Mouse (Mus musculus): ENCODE results near the gene Rgs6. TPM values are rescaled to one million over a fixed set of nuclear protein-coding genes. Genes with fewer than 3 reads are reported as not detected.

The Rgs6 gene
- total RNA-seq, 2 experiments from 2014 or later, result not detected

DNA sequence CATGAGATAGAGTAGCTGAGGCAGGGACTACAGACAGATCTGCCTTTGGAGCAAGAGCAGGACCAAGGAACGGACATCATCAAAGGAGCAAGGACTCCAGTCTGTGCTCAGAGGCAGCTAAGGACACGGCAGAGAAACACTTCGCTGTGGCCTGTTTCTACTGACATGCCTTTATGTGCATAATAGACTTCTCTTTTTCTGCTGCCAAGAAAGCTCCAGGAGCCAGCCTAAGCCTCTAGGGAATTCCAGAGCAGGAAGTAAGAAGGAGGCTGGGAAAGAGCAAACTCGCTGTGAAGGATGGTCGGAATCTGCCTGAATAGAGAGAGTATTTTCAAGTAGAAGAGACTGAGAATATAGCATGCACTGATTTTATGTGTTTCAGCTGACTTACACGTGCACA is 253.5 kb downstream of the Rgs6 start:
- no peak for ATAC-seq (replicated peaks; ENCODE audit: poor library complexity)

DNA sequence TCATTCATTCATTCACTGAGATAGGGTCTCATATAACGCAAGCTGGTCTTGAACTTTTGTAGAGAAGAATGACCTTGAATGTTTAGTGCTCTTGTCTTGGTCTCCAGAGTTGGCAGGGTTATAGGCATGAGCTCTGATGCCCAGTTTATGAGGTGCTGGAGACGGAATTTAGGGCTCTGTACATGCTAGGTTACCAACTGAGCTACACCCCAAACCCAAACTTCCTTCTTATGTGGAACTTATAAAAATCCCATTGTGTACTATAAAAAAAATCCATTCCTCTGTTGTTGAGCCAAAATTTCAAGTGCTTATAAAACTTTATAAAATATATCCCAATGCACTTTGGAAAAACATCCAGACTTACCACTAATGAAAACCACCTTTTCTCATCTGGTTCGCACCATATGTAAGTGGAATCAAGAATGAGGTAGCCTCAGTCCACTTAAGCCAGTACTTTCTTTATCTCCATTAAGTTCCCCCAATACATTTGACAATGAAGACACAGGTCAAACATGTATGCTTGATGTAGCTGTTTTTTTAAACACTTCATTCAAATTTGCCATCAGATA is 260.3 kb downstream of the Rgs6 start:
- no peak for ATAC-seq (replicated peaks; ENCODE audit: poor library complexity)

DNA sequence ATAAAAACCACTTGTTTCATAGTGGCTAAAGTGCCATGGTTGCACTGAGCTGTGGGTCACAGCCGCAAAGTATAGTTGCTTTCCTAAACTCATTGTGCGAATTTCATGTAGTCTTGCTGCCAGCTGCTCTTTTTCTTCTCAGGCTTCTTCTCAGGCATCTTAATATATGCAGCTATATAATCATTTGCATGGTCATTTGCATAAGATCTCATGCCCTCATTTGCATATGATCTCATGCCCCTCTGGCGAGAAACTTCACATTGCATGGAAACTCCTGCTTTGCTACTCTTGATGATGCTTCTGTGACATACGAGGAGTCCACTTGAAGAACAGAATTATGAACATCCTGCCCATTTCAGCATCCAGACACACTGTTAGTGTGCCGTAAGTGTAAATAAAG is 266.8 kb downstream of the Rgs6 start:
- ATAC-seq (replicated peaks; ENCODE audit: poor library complexity), result no peak

DNA sequence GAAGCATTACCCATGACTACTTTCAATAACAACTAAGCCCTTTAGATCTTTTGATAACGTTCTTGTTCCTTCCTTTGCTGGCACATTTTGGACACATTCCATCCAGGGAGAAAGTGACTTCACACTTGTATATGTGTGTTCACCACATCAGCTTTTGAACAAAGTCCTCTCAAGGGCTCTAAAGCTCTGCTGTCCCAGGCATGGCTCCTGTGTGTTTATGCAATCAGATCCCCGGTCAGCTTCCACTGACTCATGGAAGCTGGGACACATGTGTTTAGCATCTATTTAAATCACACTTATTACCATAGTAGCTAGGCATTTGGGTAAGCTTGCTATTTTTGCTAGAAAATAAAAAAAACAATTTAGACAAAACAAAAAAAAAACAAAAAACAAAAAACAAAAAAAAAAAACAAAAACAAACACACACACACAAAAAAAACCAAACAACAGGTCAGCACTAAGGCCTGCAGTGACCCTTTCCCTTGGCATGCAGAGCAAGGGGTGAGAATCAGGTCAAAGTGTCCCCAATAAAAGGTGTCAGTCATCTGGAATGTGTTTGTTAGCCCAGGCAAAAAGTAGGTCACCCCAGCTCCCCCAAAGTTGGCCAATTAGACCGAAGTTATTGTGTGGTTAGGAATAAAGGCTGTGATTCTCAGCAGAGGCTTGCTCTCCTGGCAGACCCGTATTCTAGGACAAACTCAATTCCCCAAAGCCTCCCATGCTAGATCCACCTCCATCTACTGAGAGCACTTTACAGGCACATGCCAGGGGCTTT is 267.4 kb downstream of the Rgs6 start:
- no peak for ATAC-seq (replicated peaks; ENCODE audit: poor library complexity)

DNA sequence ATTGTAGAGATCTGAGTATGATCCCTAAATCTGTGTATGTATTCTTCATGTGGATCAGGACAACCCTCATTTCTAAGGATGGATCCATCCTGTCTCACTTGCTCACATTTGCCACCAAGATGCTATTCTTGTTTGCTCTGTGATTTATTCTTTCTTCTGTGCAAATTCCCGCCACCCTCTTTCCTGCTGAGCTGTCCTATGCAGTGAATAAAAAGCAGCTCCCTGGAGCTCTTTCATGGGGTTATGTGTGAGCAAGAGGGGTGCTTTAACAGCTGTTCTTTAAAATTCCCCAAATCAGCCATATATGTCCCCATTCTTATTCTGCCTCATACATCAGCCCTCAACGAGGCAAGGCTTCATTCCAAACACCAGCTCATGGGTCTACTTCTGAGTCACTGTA is 277.6 kb downstream of the Rgs6 start:
- ATAC-seq (replicated peaks; ENCODE audit: poor library complexity), result no peak

DNA sequence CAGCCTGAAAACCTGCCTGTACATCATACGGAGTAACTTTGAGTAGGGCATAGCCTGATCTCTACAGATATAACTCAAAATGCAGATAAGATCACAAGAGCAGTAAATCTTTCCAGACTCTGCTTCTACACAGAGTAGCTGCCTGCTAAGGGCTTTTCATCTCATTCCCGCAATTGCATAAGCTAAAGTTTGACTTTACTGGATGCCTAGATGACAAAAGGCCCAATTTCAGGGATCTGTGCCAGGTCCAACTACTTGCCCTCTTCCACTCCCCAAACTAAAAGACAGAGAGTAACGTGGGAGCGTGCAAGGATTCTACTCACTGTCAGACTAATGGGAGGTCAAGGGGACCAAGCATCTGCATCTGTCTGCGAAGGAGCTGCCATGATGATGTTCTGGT is 292.6 kb downstream of the Rgs6 start:
- no peak for ATAC-seq (replicated peaks; ENCODE audit: poor library complexity)

DNA sequence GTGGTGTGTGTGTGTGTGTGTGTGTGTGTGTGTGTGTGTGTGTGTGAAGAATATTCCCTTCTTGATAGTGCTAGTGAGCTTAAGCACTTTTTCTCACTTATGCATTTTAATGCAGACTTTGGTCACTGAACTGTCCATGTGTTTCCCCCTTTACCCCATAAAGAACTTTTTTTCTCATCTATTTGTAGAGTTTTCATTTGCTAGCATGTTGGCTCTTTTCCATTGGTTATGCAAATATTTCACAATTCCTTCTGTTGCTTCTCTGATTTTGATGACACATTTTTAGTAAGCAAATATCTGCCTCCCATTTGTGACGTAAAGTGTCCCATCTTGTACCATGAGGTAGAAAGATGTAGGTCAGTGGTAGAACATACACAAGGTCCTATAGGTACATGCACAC is 295.0 kb downstream of the Rgs6 start:
- no peak for ATAC-seq (replicated peaks; ENCODE audit: poor library complexity)

DNA sequence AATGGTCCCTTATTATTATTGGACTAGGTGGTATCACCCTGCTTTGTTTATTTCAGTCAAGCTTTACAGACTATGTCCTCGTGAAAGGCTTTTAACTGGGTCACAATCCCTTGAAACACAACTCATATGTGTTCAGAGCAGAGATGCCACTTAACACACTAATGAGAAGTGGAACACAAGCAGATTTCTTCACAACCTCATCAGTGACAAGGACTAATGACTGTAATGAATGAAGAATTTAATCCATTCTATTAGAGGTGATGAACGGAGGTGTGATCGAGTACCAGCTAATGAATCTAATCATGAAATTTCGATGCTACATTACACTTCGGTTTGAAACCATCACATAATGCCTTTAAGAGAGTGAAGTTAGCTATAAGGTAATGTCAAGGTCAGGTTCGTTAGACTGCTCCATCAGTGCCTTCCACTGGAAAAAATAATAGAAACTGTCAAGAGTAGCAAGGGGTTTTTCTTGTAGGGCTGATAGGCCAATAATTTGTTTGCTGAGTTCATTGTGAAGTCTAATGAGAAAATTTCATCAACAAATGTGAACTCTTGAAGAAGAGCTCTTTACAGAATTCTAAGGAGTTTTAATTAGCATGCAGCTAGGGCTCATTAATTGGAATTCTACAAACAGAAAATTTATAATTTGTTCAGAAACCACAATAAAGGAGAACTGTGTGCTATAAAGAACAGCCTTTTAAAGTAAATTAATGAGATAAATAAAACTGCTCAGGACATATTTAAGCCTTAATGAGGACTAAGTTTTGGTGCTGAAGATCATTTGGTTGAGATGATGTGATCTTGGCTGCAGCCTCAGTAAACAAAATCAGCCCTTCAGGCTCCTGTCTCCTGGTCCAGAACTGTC is 307.1 kb downstream of the Rgs6 start:
- no peak for ATAC-seq (replicated peaks; ENCODE audit: poor library complexity)

DNA sequence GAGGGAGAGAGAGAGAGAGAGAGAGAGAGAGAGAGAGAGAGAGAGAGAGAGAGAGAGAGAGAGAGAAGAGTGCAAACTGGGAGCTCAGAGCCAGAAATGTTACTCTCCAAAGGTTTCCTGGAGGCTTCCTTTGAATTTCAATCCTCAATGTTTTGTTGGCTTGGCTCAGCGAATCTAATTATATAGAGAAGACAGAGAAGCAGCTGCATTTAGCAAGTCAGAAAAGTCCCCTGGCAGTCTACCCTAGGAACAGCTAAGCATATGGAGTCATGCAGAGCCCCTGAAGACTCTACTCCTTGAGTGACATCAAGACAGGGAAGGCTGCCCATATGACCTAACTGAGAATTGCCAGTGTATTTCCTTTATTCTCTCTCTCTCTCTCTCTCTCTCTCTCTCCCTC is 317.7 kb downstream of the Rgs6 start:
- ATAC-seq (replicated peaks; ENCODE audit: poor library complexity), result no peak

DNA sequence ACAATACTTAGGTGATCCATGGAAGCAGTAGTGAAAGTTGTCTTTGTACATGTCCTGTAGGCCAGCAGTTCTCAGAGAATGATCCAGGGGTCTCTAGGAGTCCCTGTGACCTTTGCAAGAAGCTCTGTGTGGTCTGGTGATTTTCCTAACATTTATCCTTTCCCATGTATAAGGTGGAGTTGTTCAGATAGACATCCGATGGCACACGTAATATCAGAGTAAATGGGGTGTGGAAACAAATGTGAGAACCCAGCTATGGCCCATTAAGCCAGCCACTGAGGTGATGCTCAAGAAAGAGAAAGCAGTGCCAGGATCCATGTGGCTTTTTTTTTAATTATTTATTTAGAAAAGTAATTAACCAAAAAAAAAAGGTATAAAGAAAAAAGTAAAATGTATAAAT is 322.8 kb downstream of the Rgs6 start:
- ATAC-seq (replicated peaks; ENCODE audit: poor library complexity), result no peak

DNA sequence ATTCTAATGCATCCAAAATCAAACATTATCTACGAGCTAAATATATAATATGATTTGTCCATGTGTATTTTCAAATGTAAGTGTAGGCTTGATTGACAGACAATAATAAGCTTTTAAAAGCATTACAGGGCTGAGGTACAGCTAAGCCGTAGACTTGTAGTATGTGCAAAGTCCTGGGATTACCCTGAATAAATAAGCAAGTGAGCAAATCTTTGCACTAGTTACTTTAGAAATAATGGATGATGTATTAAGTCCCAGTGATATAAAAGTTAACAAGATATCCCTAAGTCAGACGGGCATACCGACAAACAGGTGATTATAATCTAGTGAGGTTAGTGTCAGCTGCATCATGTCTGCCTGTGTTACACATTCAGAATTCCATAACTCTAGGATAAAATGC is 326.0 kb downstream of the Rgs6 start:
- no peak for ATAC-seq (replicated peaks; ENCODE audit: poor library complexity)

DNA sequence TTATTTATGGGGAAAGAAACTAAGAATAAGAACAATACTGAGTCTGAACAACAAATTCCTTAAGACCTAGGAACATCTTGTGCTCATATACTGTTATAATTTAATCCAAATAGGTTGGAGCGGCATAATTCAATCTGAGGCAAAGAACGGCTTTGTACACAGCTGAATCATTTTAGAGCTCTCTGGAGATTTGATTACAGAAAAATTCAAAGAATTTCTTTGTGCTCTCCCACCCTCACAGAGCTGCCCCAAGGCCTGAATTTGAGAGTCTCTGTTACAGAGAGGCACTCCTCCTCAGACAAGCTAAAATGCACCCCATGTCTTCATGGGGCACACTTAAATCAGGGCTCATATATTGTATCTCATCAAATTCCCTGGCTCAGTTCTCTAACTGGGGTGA is 332.1 kb downstream of the Rgs6 start:
- ATAC-seq (replicated peaks; ENCODE audit: poor library complexity), result no peak

DNA sequence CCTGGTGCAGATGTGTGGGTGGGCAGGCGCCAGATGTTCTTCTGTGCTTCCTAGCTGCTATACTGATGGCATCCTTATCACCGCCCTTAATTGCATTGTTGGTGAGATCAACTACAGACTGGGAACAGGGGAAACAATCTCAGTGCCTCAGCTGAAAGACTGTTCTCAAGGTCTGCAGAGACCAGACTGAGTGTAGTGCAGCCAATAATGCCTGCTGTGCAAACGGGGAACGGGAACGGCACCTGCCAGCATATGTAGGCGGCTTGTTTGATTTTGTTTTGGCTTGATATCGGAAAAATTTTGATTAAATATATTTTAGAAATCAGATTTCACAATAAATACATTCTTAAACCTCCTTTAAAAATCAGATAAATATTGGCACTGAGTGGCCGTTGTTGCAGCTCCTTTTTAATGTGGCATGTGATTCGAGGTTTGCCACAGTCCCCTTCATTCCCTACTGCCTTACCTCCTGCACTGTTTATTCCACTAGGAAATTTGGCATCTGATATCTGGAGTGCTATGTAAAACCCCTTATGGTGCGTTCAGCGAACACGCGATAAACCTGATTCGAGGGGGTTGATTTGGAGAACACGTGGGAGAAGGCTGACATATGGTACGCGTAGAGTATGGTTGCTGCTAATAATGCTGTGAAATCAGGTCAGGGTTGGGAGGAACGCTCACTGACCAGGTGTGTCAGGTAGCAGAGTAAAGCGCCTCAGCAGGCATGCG is 333.4 kb downstream of the Rgs6 start:
- no peak for ATAC-seq (replicated peaks; ENCODE audit: poor library complexity)

DNA sequence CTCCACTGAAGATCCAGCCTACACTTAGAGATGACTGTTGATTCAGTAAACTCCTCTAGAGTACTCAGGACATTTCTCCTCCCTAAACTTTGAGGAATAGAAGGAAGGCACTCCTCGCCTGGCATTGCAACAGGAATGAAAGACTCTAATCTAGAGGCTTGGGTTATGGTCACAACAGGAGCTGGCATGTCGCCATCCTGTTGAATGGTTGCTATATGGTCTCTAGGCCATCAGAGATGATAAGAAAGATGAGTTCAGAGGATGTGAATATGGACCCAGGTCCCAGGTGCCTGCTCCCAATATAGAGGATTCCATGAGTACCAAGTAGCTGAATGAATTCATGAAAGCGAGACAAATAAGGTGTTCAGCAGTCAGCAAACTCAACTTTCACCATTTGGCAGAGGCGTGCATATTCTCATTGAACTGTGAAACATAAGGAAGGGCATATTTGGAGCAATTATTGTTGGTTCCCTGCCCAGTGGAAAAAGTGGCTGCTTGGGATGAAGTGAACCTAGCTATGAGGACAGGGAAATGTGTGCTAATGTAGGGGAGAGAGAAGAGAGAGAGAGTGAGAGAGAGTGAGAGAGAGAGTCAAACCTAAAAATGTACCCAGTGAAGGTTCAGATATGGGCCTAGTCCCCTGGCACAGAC is 334.9 kb downstream of the Rgs6 start:
- no peak for ATAC-seq (replicated peaks; ENCODE audit: poor library complexity)

DNA sequence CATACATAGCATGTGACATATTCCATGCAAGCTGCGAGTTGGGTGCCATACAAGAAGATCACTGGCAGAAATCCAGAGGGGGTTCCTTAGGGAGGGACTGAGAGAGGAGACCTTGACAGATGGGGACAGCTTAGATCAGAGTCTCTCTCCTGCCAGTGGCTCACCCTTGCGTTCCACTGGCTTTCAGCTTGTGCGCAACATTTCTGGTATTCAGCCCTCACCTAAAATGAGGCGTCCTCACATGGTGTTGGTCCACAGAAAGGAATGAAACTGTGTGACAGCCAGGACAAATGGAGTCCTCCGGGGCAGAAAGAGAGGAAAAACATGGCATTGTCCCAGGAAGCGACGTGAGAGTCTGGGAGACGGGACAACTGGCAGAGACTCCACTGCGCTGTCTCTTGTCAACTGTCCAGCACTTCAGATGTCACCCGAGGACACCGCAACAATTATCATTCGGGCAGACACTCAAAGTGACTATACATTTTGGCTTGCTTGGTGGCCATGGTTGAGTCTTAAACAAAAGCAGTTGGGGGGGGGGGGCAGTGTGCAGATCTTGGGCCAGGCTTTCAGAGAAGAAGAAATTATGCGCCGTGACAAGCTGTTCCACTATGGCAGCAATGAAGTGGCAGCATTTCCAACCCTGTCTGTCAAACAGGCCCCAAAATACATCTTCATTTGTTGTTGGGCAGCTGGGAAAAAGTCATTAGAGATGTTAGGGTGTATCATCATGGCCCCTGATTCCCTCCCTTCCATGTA is 344.8 kb downstream of the Rgs6 start:
- ATAC-seq (replicated peaks; ENCODE audit: poor library complexity), result no peak

DNA sequence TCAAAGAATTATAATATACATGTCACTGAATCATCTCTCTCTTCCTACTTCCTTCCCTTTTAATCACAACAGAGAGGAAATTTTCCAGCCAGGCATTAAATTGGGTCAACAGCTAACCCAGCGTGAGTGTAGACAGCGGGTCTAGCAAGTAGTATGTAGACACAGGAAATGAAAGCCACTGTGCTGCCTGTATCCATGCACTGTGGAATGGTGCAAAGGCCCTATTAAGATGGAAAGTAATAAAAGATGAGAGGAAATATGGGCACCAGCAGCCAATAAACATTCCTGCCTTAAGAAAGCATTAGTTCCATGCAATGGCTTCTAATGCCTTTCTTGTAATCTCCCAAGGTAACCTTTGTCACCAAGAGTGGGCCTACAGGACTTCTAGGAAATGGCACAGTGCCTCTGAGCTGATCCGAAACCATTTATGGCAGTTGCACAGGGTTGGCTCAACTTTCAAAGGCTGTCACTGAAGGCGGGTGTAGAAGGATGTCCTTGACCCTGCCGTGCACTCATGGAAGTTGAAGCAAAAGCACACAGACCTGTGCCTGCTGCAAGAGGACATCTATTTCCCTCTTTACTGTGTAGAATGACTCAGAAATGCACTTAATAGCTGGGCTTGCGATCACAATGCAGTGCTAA is 347.1 kb downstream of the Rgs6 start:
- no peak for ATAC-seq (replicated peaks; ENCODE audit: poor library complexity)

DNA sequence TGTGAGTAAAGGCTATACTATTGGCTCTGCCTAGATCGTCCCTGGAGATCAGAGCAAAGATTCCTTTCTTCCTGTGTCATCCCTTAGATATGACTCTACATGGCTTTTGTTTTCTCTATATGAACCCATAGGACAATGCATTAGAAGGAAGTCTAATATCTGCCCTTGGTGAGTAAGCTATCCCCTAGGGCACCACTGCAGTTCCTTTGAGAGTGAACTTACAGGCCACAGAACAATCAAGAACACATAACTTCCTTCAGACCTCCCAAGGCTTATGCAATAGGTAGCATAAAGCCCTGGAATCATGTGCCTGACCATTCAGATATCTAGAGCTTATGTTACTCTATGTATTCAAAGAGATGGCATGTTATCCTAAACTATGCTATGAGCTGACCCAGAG is 347.7 kb downstream of the Rgs6 start:
- ATAC-seq (replicated peaks; ENCODE audit: poor library complexity), result no peak

DNA sequence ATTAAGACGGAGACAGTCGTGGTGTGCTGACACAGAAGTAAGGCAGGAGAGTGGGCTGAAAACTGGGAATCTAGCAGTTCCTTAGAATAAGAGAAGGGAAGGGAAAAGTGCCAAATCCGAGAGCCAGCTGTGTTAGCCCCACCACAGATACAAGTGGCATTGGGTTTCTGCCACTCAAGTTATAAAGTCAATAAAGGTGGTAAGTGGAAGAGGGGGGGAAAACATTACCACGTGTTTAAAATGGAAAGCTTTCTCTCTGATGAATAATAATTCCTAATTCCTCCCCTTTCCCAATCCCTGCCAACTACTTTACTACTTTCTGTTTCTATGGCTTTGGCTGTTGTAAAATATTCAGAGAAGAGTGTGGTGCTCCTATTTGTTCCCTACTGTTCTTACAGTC is 352.4 kb downstream of the Rgs6 start:
- no peak for ATAC-seq (replicated peaks; ENCODE audit: poor library complexity)

DNA sequence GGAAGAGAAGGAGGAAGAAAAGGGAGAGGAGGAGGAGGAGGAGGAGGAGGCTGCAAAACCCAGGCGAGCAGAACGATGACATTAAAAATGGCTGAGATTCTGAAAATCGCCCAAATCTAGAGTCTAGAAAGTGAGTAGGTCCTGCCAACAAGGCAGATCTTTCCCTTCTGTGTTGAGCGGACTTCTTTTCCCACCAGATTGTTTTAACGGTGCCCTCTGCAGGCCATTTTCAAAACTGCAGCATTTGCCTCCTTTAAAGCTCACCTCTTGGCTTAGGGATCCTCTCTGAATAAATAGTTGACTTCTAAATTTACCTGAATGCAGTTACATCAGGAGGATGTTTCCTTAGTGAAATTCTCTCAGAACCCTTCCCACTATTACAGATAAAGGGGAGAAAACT is 358.4 kb downstream of the Rgs6 start:
- ATAC-seq (replicated peaks; ENCODE audit: poor library complexity), result peak; percentile 68; the same call in 1 of the 2 replicates

DNA sequence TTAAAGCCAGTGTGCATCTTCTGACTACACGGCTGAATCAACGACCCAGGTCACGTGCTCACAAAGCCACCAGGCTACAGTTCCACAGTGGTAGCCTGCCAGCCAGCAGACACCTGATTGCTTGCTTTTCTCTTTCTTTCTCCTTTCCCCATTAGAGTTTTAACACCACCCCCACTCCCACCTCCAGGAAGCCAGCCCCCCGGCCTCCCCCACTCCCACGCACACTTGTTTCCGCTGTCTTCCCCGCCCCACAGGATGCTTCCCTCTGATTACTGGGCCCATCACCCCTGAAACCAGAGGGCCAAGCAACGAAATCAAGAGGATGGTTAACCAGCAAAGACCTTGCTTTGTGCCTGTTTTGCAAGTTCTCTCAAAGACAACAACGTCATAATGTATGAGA is 373.0 kb downstream of the Rgs6 start:
- no peak for ATAC-seq (replicated peaks; ENCODE audit: poor library complexity)

All from megakaryocyte progenitor cell, adult 5-6 weeks (primary cell).